Mouse (Mus musculus) hindbrain, postnatal 0 days (tissue): ENCODE results near the gene Cntn1. TPM values are rescaled to one million over a fixed set of nuclear protein-coding genes. Genes with fewer than 3 reads are reported as not detected.
A peak's percentile ranks its signal among the peaks of the same experiment; 100 is the strongest.

Experiments
- ATAC-seq: fragments of 200-750 bp; cut with Nextera tagmentation; 2 replicates; pipeline ENCODE4 v1.8.0; 2017; ENCODE audit warnings: mild to moderate bottlenecking, moderate TSS enrichment, moderate library complexity
- DNase-seq: peaks from one replicate; pipeline ENCODE4 v3.0.0-alpha.2; 2015; ENCODE audit warnings: low spot score
- H3K27ac ChIP-seq: fragments of 300-500 bp; sonication (generic); 2 replicates; pipeline ENCODE4 v1.5.1; 2014; ENCODE audit warnings: mild to moderate bottlenecking
- H3K27me3 ChIP-seq: fragments of 300-500 bp; sonication (generic); 2 replicates; pipeline ENCODE4 v1.6.1; 2014; ENCODE audit warnings: low read length, mixed read lengths; ENCODE audit not compliant: insufficient read depth
- H3K36me3 ChIP-seq: fragments of 300-500 bp; sonication (generic); 2 replicates; pipeline ENCODE4 v1.6.1; 2014; ENCODE audit warnings: low read length, mixed read lengths; ENCODE audit not compliant: insufficient read depth
- H3K4me1 ChIP-seq: fragments of 300-500 bp; sonication (generic); 2 replicates; pipeline ENCODE4 v1.6.1; 2014; ENCODE audit warnings: antibody characterized with exemption, low read length, mixed read lengths; ENCODE audit not compliant: insufficient read depth
- H3K4me2 ChIP-seq: fragments of 300-500 bp; sonication (generic); 2 replicates; pipeline ENCODE4 v1.6.1; 2014; ENCODE audit warnings: low read depth, mild to moderate bottlenecking, low read length, moderate library complexity, mixed read lengths
- H3K4me3 ChIP-seq: fragments of 300-500 bp; sonication (generic); 2 replicates; pipeline ENCODE4 v1.5.1; 2014; ENCODE audit warnings: low read length
- H3K9ac ChIP-seq: fragments of 300-500 bp; sonication (generic); replicated peaks from 2 replicates; pipeline ENCODE4 v1.6.1; 2014; ENCODE audit warnings: mild to moderate bottlenecking, low read length, moderate library complexity, mixed read lengths
- H3K9me3 ChIP-seq: fragments of 300-500 bp; sonication (generic); 2 replicates; pipeline ENCODE4 v1.6.1; 2016; ENCODE audit warnings: low read length, mixed read lengths
- CTCF ChIP-seq: IDR thresholded peaks from 2 replicates; pipeline ENCODE4 v1.5.1; 2016; ENCODE audit warnings: antibody characterized with exemption, control low read depth, low read depth
- WGBS: fragments of 180-500 bp; shearing (Covaris S2); extraction: QIAGEN DNeasy Blood & Tissue Kit; methylation state at CpG from one replicate; pipeline ENCODE4 v1.1.7; 2014; 5-methylcytosine and 5-hydroxymethylcytosine counted together
- polyA plus RNA-seq: library from polyadenylated mRNA; unstranded; fragments of >200 nt; fragmentation: Nextera tagmentation; extraction: Ambion mirVana; gene quantifications from 2 replicates; pipeline ENCODE4 v1.2.1, GENCODE M21; 2015
- total RNA-seq: library from RNA; depleted of rRNA; stranded (reverse); fragments of >200 nt; gene quantifications from 2 replicates; pipeline ENCODE4 v1.2.3, GENCODE M21; 2014

Gene Cntn1
- total and polyA plus RNA-seq, 2 experiments from 2014 or later = 159 to 284 TPM

GRCm38 (mm10) chr15:92162835-92163234 lies 111.9 kb downstream of the Cntn1 start:
- H3K4me3 ChIP-seq = peak overlapping the region; percentile 40
- TF ChIP-seq CTCF = no peak
- H3K4me2 ChIP-seq = peak overlapping the region; percentile 54
- WGBS = 29% methylated on average over 4 of the region's 4 CpGs
- DNase-seq = no peak
- ATAC-seq = peak; percentile 36; the same call in 1 of the 2 replicates
- no peaks in the 10 kb centered on the region for H3K36me3 ChIP-seq
- 0 out of 2 replicates have a peak overlapping the region, but pooled peaks have one; percentile 21 for H3K9ac ChIP-seq
- 0 out of 2 replicates have a peak, but pooled peaks cover 8% of the 10 kb centered on the region for H3K4me1 ChIP-seq
- no peaks in the 10 kb centered on the region for H3K9me3 ChIP-seq
- no peaks in the 10 kb centered on the region for H3K27me3 ChIP-seq
- peak overlapping the region; percentile 17; the same call in 1 of the 2 replicates for H3K27ac ChIP-seq

DNA sequence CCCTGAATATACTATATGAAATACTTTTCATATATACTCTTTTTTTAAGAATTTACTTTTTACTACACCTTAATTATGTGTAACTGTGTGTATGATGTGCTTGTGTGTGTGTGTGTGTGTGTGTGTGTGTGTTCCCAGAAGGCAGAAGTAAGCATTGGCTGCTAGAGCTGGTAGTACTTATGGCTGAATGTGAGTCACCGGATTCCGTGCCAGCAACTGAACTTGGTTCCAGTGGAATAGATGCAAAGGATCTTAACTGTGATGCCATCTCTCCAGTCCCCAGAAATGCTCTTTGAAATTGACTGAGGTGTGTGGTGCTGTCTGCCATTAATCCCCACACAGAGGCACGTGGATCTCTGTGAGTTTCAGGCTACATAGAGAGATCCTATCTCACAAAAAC lies 113.2 kb downstream of the Cntn1 start:
- no peaks in the 10 kb centered on the region for H3K36me3 ChIP-seq
- H3K4me2 ChIP-seq = peak overlapping the region; percentile 54
- 0 out of 2 replicates have a peak, but pooled peaks cover 8% of the 10 kb centered on the region for H3K4me1 ChIP-seq
- 78% methylated on average over 3 of the region's 3 CpGs for WGBS
- DNase-seq = no peak
- no peaks in the 10 kb centered on the region for H3K27me3 ChIP-seq
- no peak overlapping the region for H3K9ac ChIP-seq
- TF ChIP-seq CTCF = no peak
- H3K27ac ChIP-seq = no peak overlapping the region
- no peak for ATAC-seq
- H3K4me3 ChIP-seq = no peak overlapping the region; the same call in 1 of the 2 replicates
- H3K9me3 ChIP-seq = no peaks in the 10 kb centered on the region

- Histone ChIP-seq H3K27me3 (no peaks in the 10 kb centered on the region), H3K36me3 (no peaks in the 10 kb centered on the region), H3K9me3 (no peaks in the 10 kb centered on the region), H3K4me1 (0 out of 2 replicates have a peak, but pooled peaks cover 2% of the 10 kb centered on the region), H3K4me3 (no peak overlapping the region), H3K27ac (no peak overlapping the region), H3K4me2 (no peak overlapping the region), H3K9ac (no peak overlapping the region)
- no peak for DNase-seq
- WGBS = 61% methylated on average over 5 of the region's 5 CpGs
- TF ChIP-seq CTCF = no peak
- no peak for ATAC-seq
Observed at GRCm38 (mm10) chr15:92166266-92166665, 115.3 kb downstream of the Cntn1 start.

GRCm38 (mm10) chr15:92175739-92176138 lies 124.8 kb downstream of the Cntn1 start:
- no peak overlapping the region for H3K4me2 ChIP-seq
- no peak overlapping the region for H3K4me3 ChIP-seq
- no peak overlapping the region for H3K9ac ChIP-seq
- no peak overlapping the region for H3K27ac ChIP-seq
- H3K36me3 ChIP-seq = no peaks in the 10 kb centered on the region
- H3K4me1 ChIP-seq = no peaks in the 10 kb centered on the region
- no peak for DNase-seq
- 78% methylated on average over 2 of the region's 2 CpGs for WGBS
- no peaks in the 10 kb centered on the region for H3K9me3 ChIP-seq
- H3K27me3 ChIP-seq = no peaks in the 10 kb centered on the region
- peak; percentile 39 for TF ChIP-seq CTCF
- no peak for ATAC-seq

- no peak overlapping the region for H3K9ac ChIP-seq
- no peak overlapping the region for H3K4me3 ChIP-seq
- no peak overlapping the region for H3K27ac ChIP-seq
- H3K9me3 ChIP-seq = no peaks in the 10 kb centered on the region
- ATAC-seq (no peak), DNase-seq (no peak)
- 48% methylated on average over 9 of the region's 9 CpGs for WGBS
- TF ChIP-seq CTCF = no peak
- H3K36me3 ChIP-seq = no peaks in the 10 kb centered on the region
- no peak overlapping the region for H3K4me2 ChIP-seq
- H3K27me3 ChIP-seq = no peaks in the 10 kb centered on the region
- H3K4me1 ChIP-seq = no peaks in the 10 kb centered on the region
Observed at GRCm38 (mm10) chr15:92177413-92177812, 126.4 kb downstream of the Cntn1 start.

- H3K4me3 ChIP-seq = no peak overlapping the region
- H3K4me1 ChIP-seq = 0 out of 2 replicates have a peak, but pooled peaks cover 5% of the 10 kb centered on the region
- ATAC-seq (no peak), DNase-seq (no peak)
- H3K36me3 ChIP-seq = no peaks in the 10 kb centered on the region
- no peak for TF ChIP-seq CTCF
- no peak overlapping the region for H3K4me2 ChIP-seq
- H3K27ac ChIP-seq = no peak overlapping the region
- WGBS = 94% methylated on average over 2 of the region's 2 CpGs
- no peak overlapping the region for H3K9ac ChIP-seq
- no peaks in the 10 kb centered on the region for H3K9me3 ChIP-seq
- no peaks in the 10 kb centered on the region for H3K27me3 ChIP-seq
Observed at GRCm38 (mm10) chr15:92185484-92185883, 134.5 kb downstream of the Cntn1 start.

DNA sequence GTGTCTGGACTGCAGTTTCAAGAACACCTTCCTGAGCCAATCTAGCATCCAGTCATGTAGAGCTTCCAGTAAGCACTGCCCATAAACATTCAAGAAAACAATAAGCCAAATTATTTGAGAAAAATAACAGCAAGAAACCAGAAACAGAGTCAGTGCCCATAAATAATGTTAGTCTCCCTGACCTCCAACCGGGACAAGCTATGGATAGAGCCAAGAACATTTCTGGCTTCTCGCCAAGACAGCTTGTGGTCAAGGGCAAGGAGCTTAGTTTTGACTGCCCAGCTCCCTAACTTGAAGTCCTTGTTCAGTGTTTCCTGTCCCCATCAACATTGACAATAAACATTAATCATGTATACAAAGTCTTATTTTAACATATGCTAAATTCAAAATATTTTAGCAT lies 139.0 kb downstream of the Cntn1 start:
- ATAC-seq (no peak; the same call in 1 of the 2 replicates), DNase-seq (peak; percentile 83)
- Histone ChIP-seq H3K36me3 (no peaks in the 10 kb centered on the region), H3K4me2 (no peak overlapping the region), H3K9ac (no peak overlapping the region), H3K9me3 (no peaks in the 10 kb centered on the region), H3K4me1 (0 out of 2 replicates have a peak, but pooled peaks cover 5% of the 10 kb centered on the region), H3K27ac (no peak overlapping the region), H3K4me3 (no peak overlapping the region), H3K27me3 (no peaks in the 10 kb centered on the region)
- WGBS = 51% methylated on average over 2 of the region's 2 CpGs
- no peak for TF ChIP-seq CTCF
